Mouse (Mus musculus): ENCODE data around the gene Tmod3. TPM values are rescaled to one million over a fixed set of nuclear protein-coding genes. Genes with fewer than 3 reads are reported as not detected.
"Not testable (repeated sequence)": the region's sequence is repeated elsewhere in the genome, so short reads cannot be mapped to it uniquely, and the experiment has no call there.

Tmod3 gene
- polyA plus RNA-seq, 1 experiment = 0.65 TPM

GRCm38 (mm10) chr9:75541497-75541896 lies 18.0 kb downstream of the Tmod3 start:
- Histone ChIP-seq H3K4me1 (ENCODE audit: control insufficient read depth) (peaks cover 42% of the 10 kb centered on the region), H3K4me3 (replicated peaks) (no peak overlapping the region), H3K9me3 (ENCODE audit: control insufficient read depth, low read length) (no peaks in the 10 kb centered on the region), H3K27me3 (ENCODE audit: control insufficient read depth) (no peaks in the 10 kb centered on the region), H3K36me3 (ENCODE audit: control insufficient read depth) (no peaks in the 10 kb centered on the region)
- no peak for TF ChIP-seq TAL1 (IDR thresholded peaks at IDR 0.05; ENCODE audit: low read length)
- no peak for TF ChIP-seq GATA1 (IDR thresholded peaks at IDR 0.05; ENCODE audit: low read length)

GRCm38 (mm10) chr9:75536422-75536821 lies 23.0 kb downstream of the Tmod3 start:
- peaks cover 11% of the 10 kb centered on the region for H3K36me3 ChIP-seq (ENCODE audit: control insufficient read depth)
- H3K9me3 ChIP-seq (ENCODE audit: control insufficient read depth, low read length) = no peaks in the 10 kb centered on the region
- no peaks in the 10 kb centered on the region for H3K27me3 ChIP-seq (ENCODE audit: control insufficient read depth)
- TF ChIP-seq TAL1 (IDR thresholded peaks at IDR 0.05; ENCODE audit: low read length) (no peak), GATA1 (IDR thresholded peaks at IDR 0.05; ENCODE audit: low read length) (no peak)
- no peak overlapping the region for H3K4me3 ChIP-seq (replicated peaks)
- peaks cover 26% of the 10 kb centered on the region for H3K4me1 ChIP-seq (ENCODE audit: control insufficient read depth)

- TF ChIP-seq GATA1 (IDR thresholded peaks at IDR 0.05; ENCODE audit: low read length) (no peak), TAL1 (IDR thresholded peaks at IDR 0.05; ENCODE audit: low read length) (no peak)
- H3K27me3 ChIP-seq (ENCODE audit: control insufficient read depth) = no peaks in the 10 kb centered on the region
- peaks cover 20% of the 10 kb centered on the region for H3K36me3 ChIP-seq (ENCODE audit: control insufficient read depth)
- H3K9me3 ChIP-seq (ENCODE audit: control insufficient read depth, low read length) = no peaks in the 10 kb centered on the region
- peaks cover 20% of the 10 kb centered on the region for H3K4me1 ChIP-seq (ENCODE audit: control insufficient read depth)
- H3K4me3 ChIP-seq (replicated peaks) = no peak overlapping the region
Measured at GRCm38 (mm10) chr9:75534431-75534962, 25.0 kb downstream of the Tmod3 start.

GRCm38 (mm10) chr9:75532989-75533388 lies 26.5 kb downstream of the Tmod3 start:
- H3K9me3 ChIP-seq (ENCODE audit: control insufficient read depth, low read length); H3K4me3 ChIP-seq (replicated peaks); H3K27me3 ChIP-seq (ENCODE audit: control insufficient read depth): not testable (repeated sequence)
- Histone ChIP-seq H3K4me1 (ENCODE audit: control insufficient read depth) (peaks cover 25% of the 10 kb centered on the region), H3K36me3 (ENCODE audit: control insufficient read depth) (peaks cover 32% of the 10 kb centered on the region)

- H3K4me1 ChIP-seq (ENCODE audit: control insufficient read depth) = peaks cover 24% of the 10 kb centered on the region
- no peaks in the 10 kb centered on the region for H3K27me3 ChIP-seq (ENCODE audit: control insufficient read depth)
- TF ChIP-seq GATA1 (IDR thresholded peaks at IDR 0.05; ENCODE audit: low read length) = no peak
- TF ChIP-seq TAL1 (IDR thresholded peaks at IDR 0.05; ENCODE audit: low read length) = no peak
- H3K36me3 ChIP-seq (ENCODE audit: control insufficient read depth) = peaks cover 36% of the 10 kb centered on the region
- H3K4me3 ChIP-seq (replicated peaks) = no peak overlapping the region
- no peaks in the 10 kb centered on the region for H3K9me3 ChIP-seq (ENCODE audit: control insufficient read depth, low read length)
Measured at GRCm38 (mm10) chr9:75532461-75532860, 27.0 kb downstream of the Tmod3 start.

GRCm38 (mm10) chr9:75529358-75529757 lies 30.1 kb downstream of the Tmod3 start:
- Histone ChIP-seq H3K27me3 (ENCODE audit: control insufficient read depth) (no peaks in the 10 kb centered on the region), H3K4me1 (ENCODE audit: control insufficient read depth) (peaks cover 23% of the 10 kb centered on the region), H3K36me3 (ENCODE audit: control insufficient read depth) (peaks cover 35% of the 10 kb centered on the region), H3K4me3 (replicated peaks) (no peak overlapping the region), H3K9me3 (ENCODE audit: control insufficient read depth, low read length) (no peaks in the 10 kb centered on the region)
- TF ChIP-seq GATA1 (IDR thresholded peaks at IDR 0.05; ENCODE audit: low read length) (no peak), TAL1 (IDR thresholded peaks at IDR 0.05; ENCODE audit: low read length) (no peak)

- peaks cover 34% of the 10 kb centered on the region for H3K36me3 ChIP-seq (ENCODE audit: control insufficient read depth)
- H3K4me1 ChIP-seq (ENCODE audit: control insufficient read depth) = peaks cover 23% of the 10 kb centered on the region
- H3K9me3 ChIP-seq (ENCODE audit: control insufficient read depth, low read length) = no peaks in the 10 kb centered on the region
- H3K27me3 ChIP-seq (ENCODE audit: control insufficient read depth) = no peaks in the 10 kb centered on the region
- no peak for TF ChIP-seq GATA1 (IDR thresholded peaks at IDR 0.05; ENCODE audit: low read length)
- no peak for TF ChIP-seq TAL1 (IDR thresholded peaks at IDR 0.05; ENCODE audit: low read length)
- no peak overlapping the region for H3K4me3 ChIP-seq (replicated peaks)
Measured at GRCm38 (mm10) chr9:75528096-75528495, 31.4 kb downstream of the Tmod3 start.

- no peak overlapping the region for H3K4me3 ChIP-seq (replicated peaks)
- peaks cover 23% of the 10 kb centered on the region for H3K4me1 ChIP-seq (ENCODE audit: control insufficient read depth)
- TF ChIP-seq TAL1 (IDR thresholded peaks at IDR 0.05; ENCODE audit: low read length) (peak; percentile 81), GATA1 (IDR thresholded peaks at IDR 0.05; ENCODE audit: low read length) (peak; percentile 82)
- peaks cover 35% of the 10 kb centered on the region for H3K36me3 ChIP-seq (ENCODE audit: control insufficient read depth)
- H3K27me3 ChIP-seq (ENCODE audit: control insufficient read depth) = no peaks in the 10 kb centered on the region
- H3K9me3 ChIP-seq (ENCODE audit: control insufficient read depth, low read length) = no peaks in the 10 kb centered on the region
Measured at GRCm38 (mm10) chr9:75527368-75528059, 31.9 kb downstream of the Tmod3 start.

GRCm38 (mm10) chr9:75523646-75524045 lies 35.8 kb downstream of the Tmod3 start:
- no peak for TF ChIP-seq GATA1 (IDR thresholded peaks at IDR 0.05; ENCODE audit: low read length)
- TF ChIP-seq TAL1 (IDR thresholded peaks at IDR 0.05; ENCODE audit: low read length) = no peak
- H3K9me3 ChIP-seq (ENCODE audit: control insufficient read depth, low read length) = no peaks in the 10 kb centered on the region
- peaks cover 19% of the 10 kb centered on the region for H3K4me1 ChIP-seq (ENCODE audit: control insufficient read depth)
- no peak overlapping the region for H3K4me3 ChIP-seq (replicated peaks)
- no peaks in the 10 kb centered on the region for H3K27me3 ChIP-seq (ENCODE audit: control insufficient read depth)
- H3K36me3 ChIP-seq (ENCODE audit: control insufficient read depth) = peaks cover 18% of the 10 kb centered on the region
